Mouse (Mus musculus): Measurements from ENCODE around the gene Krtap3-2. TPM values are rescaled to one million over a fixed set of nuclear protein-coding genes. Genes with fewer than 3 reads are reported as not detected.
"Not testable (repeated sequence)": the region's sequence is repeated elsewhere in the genome, so short reads cannot be mapped to it uniquely, and the experiment has no call there.

Krtap3-2 gene
- not detected in 2 replicates for total RNA-seq (2021)
- long read RNA-seq, experiment 1: 0 reads
- long read RNA-seq, experiment 2: 0 reads

GRCm38 (mm10) chr11:99556753-99557152, at the start of gene Krtap3-2:
TSS of gene Krtap3-2 (minus strand) at chr11:99556853.
- DNase-seq: no peak

GRCm38 (mm10) chr11:99603208-99603607, 46.6 kb upstream of the Krtap3-2 start, which contains the start of gene Gm11938:
TSS of gene Gm11938 (minus strand) at chr11:99603308.
- DNase-seq: not testable (repeated sequence)

- not testable (repeated sequence) for DNase-seq
Measured at GRCm38 (mm10) chr11:99597742-99598141, 41.1 kb upstream of the Krtap3-2 start, which contains the start of gene Krtap9-3. TSS of gene Krtap9-3 (minus strand) at chr11:99598105.

- DNase-seq: no peak
Measured at GRCm38 (mm10) chr11:99590981-99591380, 34.3 kb upstream of the Krtap3-2 start, which contains the start of gene Krtap1-3. TSS of gene Krtap1-3 (minus strand) at chr11:99591339.

GRCm38 (mm10) chr11:99585096-99585495, 28.4 kb upstream of the Krtap3-2 start:
- no peak for DNase-seq

GRCm38 (mm10) chr11:99583245-99583704, 26.6 kb upstream of the Krtap3-2 start, which contains the start of gene Krtap1-4:
TSS of gene Krtap1-4 (minus strand) at chr11:99583654.
- no peak for DNase-seq

- DNase-seq: no peak
Measured at GRCm38 (mm10) chr11:99581564-99581963, 24.9 kb upstream of the Krtap3-2 start.

- no peak for DNase-seq
Measured at GRCm38 (mm10) chr11:99581051-99581450, 24.4 kb upstream of the Krtap3-2 start.

GRCm38 (mm10) chr11:99580636-99581035, 24.0 kb upstream of the Krtap3-2 start, which contains the start of gene Krtap1-5:
TSS of gene Krtap1-5 (minus strand) at chr11:99581016.
- no peak for DNase-seq

- DNase-seq: peak; percentile 79
Measured at GRCm38 (mm10) chr11:99574106-99574505, 17.5 kb upstream of the Krtap3-2 start.

- no peak for DNase-seq
Measured at GRCm38 (mm10) chr11:99573164-99573563, 16.5 kb upstream of the Krtap3-2 start.

GRCm38 (mm10) chr11:99566530-99566929, 9.9 kb upstream of the Krtap3-2 start, which contains the start of gene Krtap3-1:
TSS of gene Krtap3-1 (minus strand) at chr11:99566630.
- DNase-seq: no peak

- no peak for DNase-seq
Measured at GRCm38 (mm10) chr11:99562580-99562979, 5.9 kb upstream of the Krtap3-2 start.

GRCm38 (mm10) chr11:99559366-99559765, 2.7 kb upstream of the Krtap3-2 start, which contains the start of gene Gm11939:
TSS of gene Gm11939 (minus strand) at chr11:99559466.
- DNase-seq: no peak

- DNase-seq: no peak
Measured at GRCm38 (mm10) chr11:99557976-99558745, 1.5 kb upstream of the Krtap3-2 start.

- no peak for DNase-seq
Measured at GRCm38 (mm10) chr11:99556195-99556594, 458 bp downstream of the Krtap3-2 start.

- DNase-seq: no peak
Measured at GRCm38 (mm10) chr11:99550765-99551164, 5.9 kb downstream of the Krtap3-2 start, which contains the start of gene Krtap3-3. TSS of gene Krtap3-3 (minus strand) at chr11:99550865.

GRCm38 (mm10) chr11:99547892-99548291, 8.8 kb downstream of the Krtap3-2 start:
- DNase-seq: no peak

GRCm38 (mm10) chr11:99539721-99540120, 16.9 kb downstream of the Krtap3-2 start:
- DNase-seq: peak; percentile 29

GRCm38 (mm10) chr11:99521288-99521860, 35.3 kb downstream of the Krtap3-2 start, which contains the start of gene Krt39:
TSS of gene Krt39 (minus strand) at chr11:99521338.
- no peak for DNase-seq

- DNase-seq: no peak
Measured at GRCm38 (mm10) chr11:99514098-99514497, 42.6 kb downstream of the Krtap3-2 start.
